Mouse (Mus musculus) kidney, postnatal 4 days (tissue): ENCODE measurements around the gene 6430531B16Rik.

Experiments used
- DNase-seq, 2 experiments: peaks; one replicate each; pipeline ENCODE4 v3.0.0; 2021; ENCODE audit warnings: mixed read lengths in 2 of 2

Gene 6430531B16Rik

DNA sequence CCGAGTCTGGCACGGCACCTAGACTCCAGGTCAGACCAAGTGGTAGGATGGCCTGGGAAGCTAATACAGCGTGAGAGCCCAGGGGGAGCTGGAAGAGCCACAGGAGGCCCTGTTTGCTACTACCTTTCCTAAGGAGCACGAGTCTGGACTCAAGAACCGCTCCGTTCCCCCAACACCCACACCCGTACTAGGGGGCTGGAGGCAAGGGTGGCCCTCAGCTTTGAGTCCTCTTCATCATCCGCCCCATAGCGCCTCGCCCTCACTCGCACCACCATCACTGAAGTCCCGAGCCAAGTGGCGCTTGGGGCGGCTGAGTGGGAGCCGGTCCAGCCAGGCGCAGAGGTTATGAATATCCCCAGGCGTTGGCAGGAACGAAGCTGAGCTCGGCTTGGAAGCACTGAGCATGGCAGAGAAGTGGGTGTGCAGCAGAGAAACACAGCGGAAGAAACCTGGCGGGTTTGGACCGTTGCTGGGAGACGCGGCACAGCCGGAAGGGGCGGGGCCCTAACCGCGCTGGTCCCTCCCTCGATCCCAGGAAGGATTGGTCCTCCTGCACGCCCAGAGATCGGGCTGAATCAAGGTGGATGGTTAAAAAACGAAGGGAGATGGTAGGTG, at the start of gene 6430531B16Rik:
TSS of gene 6430531B16Rik (minus strand) at position 478 of the 615 bp plus-strand sequence.
- peak; percentile 86 to 90 for DNase-seq

DNA sequence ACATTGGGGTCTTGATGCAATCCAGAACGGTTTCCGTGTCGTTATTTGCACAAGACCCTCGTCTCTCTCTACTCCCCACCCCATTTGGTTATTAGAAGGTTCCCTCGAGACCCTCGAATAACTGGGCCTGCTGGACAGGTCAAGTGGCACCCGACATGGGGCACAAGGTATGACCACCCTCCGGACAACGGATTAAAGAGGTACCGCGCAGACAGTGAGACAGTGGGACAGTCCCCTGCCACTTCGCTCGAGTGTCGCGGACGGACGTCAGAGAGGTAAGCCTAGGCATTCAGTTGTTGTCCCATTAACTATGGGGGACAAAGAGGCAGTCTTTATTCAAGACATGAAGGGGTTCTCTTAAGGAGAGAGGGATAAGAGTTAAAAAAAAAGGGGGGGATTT, 32.8 kb upstream of the 6430531B16Rik start:
- DNase-seq, result no peak

GRCm38 (mm10) chr7:140007781-140008180, 29.2 kb upstream of the 6430531B16Rik start:
- DNase-seq, result no peak

DNA sequence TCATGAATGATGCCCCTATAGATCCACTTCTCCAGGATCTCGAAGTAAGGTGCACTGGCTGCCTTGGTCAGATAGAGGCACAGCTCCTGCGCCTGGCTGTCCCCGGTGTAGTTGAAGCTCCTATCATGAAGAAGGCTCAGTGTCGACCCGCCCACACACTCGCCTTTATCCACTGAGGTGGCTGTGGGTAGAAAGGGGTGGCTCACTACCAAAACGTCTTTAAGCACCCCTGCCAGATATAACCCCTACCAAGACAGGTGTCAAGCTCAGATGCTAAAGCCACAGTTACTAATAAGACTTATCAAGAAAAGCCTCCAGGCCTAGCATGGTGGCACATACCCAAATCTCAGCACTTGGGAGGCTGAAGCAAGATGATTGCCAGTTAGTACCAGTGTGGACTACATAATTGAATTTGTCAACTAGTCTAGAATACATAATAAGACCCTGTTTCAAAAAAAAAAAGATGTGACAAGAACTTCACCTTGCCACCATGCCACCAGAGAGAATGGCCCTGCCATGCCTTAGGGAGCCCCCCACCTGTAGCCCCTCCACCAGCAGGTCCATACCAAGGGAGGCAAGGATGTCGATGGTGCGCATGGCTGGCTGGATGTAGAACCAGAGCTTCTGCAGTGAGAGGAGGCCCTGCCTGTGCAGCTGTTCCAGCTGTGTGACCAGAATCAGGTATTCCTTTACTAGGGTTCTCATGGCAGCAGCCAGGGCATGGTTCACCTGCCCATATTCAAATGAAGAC, 28.5 kb upstream of the 6430531B16Rik start:
- DNase-seq, result no peak

DNA sequence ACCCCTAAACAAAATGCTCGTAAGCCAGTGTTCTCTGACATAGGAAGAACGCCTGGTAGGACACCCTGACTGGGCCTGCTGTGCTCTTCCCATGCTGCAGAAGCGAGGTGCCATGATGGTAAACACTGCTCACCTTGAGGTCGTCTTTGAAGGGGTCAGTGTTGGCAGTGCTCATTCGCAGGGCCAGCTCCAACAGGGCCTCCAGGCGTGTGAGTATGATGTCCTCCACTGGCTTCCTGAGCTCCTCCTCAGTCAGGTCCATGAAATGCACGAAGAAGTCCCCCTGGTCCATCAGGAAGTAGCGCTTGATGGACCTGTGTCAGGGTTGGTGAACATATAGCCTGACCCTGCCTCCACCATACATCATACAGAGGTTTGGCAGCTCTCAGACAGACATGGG, 26.1 kb upstream of the 6430531B16Rik start:
- no peak for DNase-seq

- DNase-seq, result no peak
Observed at GRCm38 (mm10) chr7:140001086-140001740, 22.7 kb upstream of the 6430531B16Rik start.

DNA sequence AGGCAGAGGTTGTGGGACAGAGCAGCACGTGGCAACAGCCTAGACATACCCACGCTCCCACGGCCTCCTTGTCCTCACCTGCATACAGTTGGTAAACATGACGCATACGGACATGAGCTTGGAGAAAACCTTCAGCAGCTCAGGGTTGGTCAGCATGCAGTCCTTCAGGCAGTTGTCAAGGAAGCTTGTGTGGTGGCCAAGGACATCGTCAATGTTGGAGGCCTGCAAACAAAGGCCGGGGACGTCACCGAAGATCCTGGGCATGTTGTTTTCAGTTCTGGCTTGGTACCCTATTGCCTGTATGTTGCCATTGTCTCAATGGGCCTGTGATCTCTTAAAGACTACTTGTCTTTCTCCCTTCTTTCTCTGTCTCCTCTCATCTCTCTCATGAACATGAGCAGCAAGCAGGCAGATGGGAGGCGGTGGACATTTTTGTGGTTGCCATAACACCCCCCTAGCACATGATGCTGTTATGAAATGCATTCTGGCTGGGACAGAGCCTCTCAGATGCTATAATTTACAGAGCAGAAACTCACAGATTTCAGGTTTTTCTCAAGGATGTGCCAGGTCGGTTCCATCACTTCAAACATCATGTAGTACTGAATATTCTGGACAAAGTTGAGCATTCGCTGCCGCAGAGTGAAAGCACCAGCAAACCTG, 20.3 kb upstream of the 6430531B16Rik start:
- DNase-seq, result no peak

- DNase-seq, result peak; percentile 63 to 74
Observed at GRCm38 (mm10) chr7:139994676-139995075, 16.1 kb upstream of the 6430531B16Rik start.

DNA sequence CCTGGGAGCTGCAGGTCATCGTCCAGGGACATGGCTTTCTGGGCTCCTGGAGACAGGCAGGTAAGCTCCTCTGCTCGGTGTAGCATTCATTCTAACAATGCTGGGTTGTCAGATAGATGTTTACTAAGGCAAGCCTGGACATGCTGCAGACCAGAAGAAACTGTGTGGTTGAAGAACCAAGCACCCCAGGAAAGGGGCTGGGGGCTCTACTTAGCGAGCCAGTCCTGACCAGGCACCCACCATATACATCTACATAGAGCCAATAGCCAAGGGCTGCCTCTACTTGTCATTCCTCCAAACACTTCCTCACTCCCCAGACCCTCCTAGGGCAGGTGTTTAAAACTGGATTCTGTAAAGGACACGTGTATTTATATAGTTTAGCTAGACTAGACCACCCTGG, 15.6 kb upstream of the 6430531B16Rik start:
- no peak for DNase-seq

DNA sequence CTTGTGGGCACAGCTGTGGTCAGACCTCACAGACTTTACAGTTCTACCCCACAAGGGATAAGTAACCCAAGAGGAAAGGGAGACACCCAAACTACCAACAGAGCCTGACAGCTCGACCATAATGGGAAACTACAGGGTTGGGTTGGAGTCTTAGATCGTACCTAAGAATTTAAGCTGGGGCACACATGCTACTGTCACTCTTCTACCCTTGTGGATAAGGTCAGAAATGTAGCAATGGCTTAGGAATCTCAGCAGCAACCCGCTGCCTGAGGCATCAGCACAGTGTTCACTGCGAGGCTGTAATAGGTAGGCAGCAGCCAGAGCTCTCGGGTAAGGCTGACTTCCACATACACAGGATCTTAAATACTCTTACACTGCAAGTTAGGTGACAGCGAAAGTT, 15.0 kb upstream of the 6430531B16Rik start:
- no peak for DNase-seq

DNA sequence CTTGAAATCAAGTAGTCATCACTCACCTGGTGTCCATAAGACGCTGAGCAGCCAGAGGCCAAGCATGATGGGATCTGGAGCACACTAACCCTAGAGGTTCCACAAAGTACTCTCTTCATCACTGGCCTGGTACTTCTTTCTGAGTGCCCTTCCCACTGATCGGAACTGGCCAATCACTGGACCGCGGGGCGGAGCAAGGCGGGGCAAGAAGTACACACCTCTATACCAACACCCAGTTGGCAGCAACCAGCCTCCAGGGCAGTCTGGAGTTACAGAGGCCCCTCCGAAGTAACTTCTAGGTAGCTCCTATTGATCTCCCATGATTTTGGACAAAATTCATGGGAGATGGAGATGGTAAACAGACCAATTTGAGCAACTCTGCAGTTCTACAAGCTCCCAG, 13.9 kb upstream of the 6430531B16Rik start, which contains the start of gene Adam8:
TSS of gene Adam8 (minus strand) at position 157 of the 400 bp plus-strand sequence.
- peak; percentile 52 to 65 for DNase-seq

- no peak for DNase-seq
Observed at GRCm38 (mm10) chr7:139990864-139991394, 12.4 kb upstream of the 6430531B16Rik start.

DNA sequence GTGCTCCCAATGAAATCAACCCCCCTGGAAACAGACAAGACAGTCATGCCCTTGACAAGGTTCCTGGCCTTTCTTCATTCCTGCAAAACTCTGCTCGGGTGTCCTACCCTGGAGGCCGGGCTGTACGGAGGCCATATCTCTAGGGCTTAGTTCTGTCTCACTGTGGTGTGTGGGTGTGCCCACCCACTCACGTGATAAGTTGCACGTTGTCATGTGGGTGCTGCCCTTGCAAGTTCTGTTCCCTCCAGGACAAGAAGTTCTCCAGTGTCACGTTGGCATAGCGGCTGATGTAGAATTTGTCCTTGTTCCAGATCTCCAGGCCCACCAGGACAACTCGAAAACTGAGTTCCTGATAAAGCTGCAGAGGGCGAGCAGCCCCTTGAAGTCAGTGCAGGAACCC, 9.7 kb upstream of the 6430531B16Rik start:
- DNase-seq, result no peak

DNA sequence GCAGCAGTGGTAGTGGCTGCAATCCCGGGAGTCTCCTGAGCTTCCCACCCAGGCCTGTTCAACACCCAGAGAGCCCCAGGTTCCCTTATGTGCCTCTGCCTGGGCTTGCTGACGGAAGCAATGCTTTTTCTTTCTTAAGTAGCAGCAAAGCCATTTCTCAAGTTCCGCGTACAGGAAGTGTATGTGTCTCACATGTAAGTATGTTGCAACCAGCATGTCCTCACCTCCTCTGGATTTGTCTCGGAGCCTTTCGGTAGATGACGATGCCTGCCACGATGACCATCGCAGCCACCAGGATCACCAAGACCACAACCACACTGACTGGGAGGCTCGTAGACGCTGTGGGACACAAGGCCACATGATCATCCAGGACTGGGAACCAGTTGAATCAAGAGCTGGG, 6.0 kb upstream of the 6430531B16Rik start:
- DNase-seq, result no peak

DNA sequence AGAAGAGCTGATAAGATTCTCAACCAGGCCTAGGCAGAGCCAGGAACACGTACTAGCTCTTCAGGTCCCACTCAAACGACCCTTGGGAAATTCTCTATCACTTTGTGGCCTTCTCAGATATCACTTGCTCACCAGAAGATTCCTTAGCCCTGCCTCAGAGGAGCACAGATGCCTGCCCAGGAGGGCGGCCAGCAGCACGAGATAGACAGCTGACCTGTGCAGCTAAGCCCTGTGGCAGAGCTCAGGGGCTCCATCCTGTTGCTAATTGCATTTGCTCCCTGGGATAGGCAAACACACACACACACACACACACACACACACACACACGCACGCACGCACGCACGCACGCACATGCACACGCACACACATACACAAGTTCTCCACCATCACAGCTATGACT, 3.5 kb upstream of the 6430531B16Rik start:
- DNase-seq, result no peak

- DNase-seq, result no peak
Observed at GRCm38 (mm10) chr7:139980778-139981177, 2.2 kb upstream of the 6430531B16Rik start.

- peak; percentile 14 to 29 for DNase-seq
Observed at GRCm38 (mm10) chr7:139979011-139979719, 610 bp upstream of the 6430531B16Rik start.

DNA sequence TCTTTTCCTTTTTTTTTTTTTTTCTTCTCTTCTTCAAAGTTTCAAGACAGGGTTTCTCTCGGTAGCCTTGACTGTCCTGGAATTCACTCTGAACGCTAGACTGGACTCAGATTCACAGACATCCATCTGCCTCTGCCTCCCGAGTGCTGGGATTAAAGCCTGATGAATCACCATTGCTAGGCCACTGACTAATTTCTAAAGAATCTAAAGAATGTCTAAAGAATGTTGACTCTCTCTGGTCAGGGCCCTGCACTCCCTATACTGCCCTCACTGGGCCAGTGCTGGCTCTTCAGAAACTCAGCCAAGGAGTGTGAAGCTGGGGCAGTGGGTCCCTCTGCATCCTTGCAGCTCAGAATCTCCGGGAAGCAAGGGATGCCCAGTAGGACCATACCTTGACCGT, 3.1 kb downstream of the 6430531B16Rik start:
- no peak for DNase-seq

DNA sequence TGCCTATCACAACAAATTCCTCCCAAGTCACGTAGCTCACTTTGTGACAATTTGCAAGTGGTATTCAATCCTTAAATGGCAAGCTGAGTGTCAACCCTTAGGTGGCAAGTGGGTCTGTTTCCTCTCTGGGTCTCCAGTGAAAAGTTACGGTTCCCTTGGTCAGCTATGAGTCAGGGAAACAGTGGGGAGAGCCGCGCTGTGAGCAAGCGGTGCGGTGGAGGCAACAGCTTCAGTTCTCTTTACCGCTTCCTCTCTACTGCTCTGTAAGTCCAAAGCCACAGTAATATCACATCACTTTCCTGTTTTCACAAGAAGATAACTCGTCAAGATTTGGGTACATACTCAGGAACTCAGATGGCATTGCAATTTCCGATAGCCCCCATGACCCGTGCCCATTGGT, 4.2 kb downstream of the 6430531B16Rik start:
- DNase-seq, result no peak

DNA sequence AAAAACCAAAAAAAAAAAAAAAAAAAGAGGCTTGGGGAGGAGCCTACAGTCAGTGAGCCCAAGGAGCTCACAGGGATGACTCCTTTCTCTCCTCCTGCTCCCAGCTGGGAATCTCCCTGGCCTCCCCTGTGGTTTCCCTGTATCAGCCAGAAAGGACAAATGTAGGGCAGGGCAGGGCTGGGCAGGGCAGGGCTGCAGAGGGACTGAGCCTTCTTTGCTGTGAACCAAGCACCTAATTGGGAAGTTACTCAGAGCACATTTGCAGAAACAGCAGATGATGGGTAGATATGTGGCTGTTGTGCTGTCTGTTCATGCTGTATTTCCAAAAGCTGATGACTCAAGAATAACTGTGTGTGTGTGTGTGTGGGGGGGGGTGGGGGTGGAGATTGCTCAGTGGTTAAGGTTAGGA, 5.6 kb downstream of the 6430531B16Rik start:
- no peak for DNase-seq

DNA sequence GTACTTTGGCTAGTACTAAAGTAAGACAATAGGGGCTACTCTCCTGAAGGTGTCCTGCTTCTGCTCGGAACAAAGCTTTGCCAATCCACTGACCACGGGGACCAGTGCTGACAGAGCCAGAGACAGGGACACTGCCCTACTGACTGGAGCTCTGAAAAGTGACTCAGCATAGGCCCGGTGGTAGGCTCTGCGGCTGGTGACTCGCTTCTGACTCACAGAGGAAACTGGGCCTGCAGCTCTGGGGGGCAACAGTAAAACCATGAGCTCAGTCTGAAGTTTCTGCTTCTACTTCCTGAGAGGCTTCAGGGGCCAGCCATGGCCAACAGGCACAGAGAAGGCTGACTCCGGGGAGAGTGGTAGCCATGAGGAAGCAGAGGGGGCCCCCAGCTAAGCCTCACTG, 7.1 kb downstream of the 6430531B16Rik start:
- DNase-seq, result no peak

GRCm38 (mm10) chr7:139970979-139971378, 7.6 kb downstream of the 6430531B16Rik start:
- no peak for DNase-seq
